Mouse (Mus musculus): ENCODE measurements around the gene Helz. TPM values are rescaled to one million over a fixed set of nuclear protein-coding genes. Genes with fewer than 3 reads are reported as not detected.

Gene Helz
- polyA plus RNA-seq, 1 experiment from 2014 or later = 7.1 TPM

DNA sequence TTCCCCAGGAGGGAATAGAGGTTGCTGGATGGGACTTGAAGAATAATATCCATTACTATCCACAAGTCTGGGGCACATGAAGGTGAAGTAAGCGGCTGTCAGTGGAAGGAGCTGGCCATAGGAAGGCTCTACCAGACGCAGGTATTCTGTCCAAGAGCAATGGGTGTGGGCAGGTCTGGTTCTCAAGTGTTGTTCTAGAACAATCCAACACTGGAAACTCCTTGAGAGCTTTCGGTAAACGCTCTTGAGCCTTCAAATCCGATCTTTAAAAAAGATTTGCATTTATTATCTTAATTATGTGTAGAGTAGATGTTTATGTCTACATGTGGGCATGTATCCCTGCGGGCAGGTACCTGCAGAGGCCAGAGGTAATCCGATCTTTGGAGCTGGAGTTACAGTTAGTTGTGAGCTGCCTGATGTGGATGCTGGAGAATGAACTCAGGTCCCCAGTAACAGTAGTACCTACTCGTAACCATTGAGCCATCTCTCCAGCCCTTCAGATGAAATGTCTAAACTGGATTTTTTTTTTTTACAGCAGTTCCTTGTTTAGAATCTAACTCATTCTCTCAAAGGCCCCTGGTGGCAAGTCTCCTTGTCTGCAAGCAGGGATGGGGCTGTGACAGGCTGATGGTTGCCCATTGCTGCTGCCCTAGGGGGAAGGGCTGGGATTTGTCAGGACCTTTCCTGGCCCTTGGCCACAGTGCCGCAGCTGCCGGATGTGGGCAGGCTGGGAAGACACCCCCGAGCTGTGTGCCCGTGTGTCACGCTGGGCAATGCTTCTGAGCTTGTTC, 180.5 kb downstream of the Helz start:
- Histone ChIP-seq H3K36me3 (ENCODE audit: control insufficient read depth, insufficient read depth) (no peaks in the 10 kb centered on the region), H3K9me3 (replicated peaks; ENCODE audit: control insufficient read depth, low read length) (no peaks in the 10 kb centered on the region), H3K9ac (ENCODE audit: low read depth, low read length) (no peak overlapping the region), H3K4me3 (ENCODE audit: low read depth, low read length) (no peak overlapping the region), H3K27ac (ENCODE audit: low read length) (no peak overlapping the region), H3K4me1 (ENCODE audit: control insufficient read depth, low read depth, low read length) (no peaks in the 10 kb centered on the region), H3K27me3 (ENCODE audit: control insufficient read depth, insufficient read depth, low read depth, low read length) (no peaks in the 10 kb centered on the region), H3K4me2 (ENCODE audit: low read depth, low read length) (no peak overlapping the region)
- WGBS (ENCODE audit: insufficient replicate concordance) = 59% methylated on average over 13 of the region's 13 CpGs
- no peak for ATAC-seq (ENCODE audit: low read depth)

DNA sequence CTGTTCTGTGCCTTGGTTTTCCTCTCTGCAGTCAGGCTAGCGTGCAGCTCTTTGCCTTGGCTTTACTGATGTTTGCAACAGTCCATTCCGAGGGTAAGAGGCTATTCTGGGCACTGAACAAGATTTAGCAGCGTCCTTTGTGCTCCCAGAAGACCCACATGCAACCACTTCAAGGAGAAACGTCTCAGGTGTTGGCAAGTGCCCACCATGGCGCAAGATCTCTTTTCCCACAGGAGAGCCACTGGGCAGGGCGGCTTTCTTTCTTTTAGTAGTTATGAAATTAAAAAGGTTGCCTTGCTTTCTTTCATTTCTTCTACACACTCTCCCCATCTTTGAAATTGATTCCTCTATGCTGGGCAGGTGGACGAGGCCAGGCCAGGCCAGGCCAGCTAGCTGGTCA, 181.4 kb downstream of the Helz start:
- Histone ChIP-seq H3K27me3 (ENCODE audit: control insufficient read depth, insufficient read depth, low read depth, low read length) (no peaks in the 10 kb centered on the region), H3K36me3 (ENCODE audit: control insufficient read depth, insufficient read depth) (no peaks in the 10 kb centered on the region), H3K4me2 (ENCODE audit: low read depth, low read length) (no peak overlapping the region), H3K9ac (ENCODE audit: low read depth, low read length) (no peak overlapping the region), H3K4me1 (ENCODE audit: control insufficient read depth, low read depth, low read length) (no peaks in the 10 kb centered on the region), H3K4me3 (ENCODE audit: low read depth, low read length) (no peak overlapping the region), H3K9me3 (replicated peaks; ENCODE audit: control insufficient read depth, low read length) (no peaks in the 10 kb centered on the region), H3K27ac (ENCODE audit: low read length) (no peak overlapping the region)
- ATAC-seq (ENCODE audit: low read depth) = no peak
- WGBS (ENCODE audit: insufficient replicate concordance) = 47% methylated on average over 7 of the region's 7 CpGs

DNA sequence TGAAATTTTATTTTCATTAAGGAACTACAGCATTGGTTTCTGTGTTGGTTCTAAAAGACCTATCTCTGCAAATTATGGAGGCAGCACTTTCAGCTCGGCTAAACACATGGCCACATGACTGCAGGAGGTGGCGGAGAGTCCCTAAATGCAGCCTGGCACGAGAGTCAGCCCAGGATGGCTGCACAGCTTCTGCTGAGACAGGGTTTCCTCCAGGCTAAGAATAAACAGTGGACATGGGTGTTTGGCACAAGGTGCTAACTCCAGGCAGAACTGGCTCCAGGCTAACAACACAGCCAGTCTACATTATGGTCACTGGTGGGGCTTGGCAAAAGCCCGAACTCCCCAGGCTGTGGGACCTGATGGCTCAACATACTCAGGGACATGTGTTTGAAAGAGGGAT, 183.2 kb downstream of the Helz start:
- no peaks in the 10 kb centered on the region for H3K9me3 ChIP-seq (replicated peaks; ENCODE audit: control insufficient read depth, low read length)
- H3K27ac ChIP-seq (ENCODE audit: low read length) = no peak overlapping the region
- WGBS (ENCODE audit: insufficient replicate concordance) = 58% methylated on average over 4 of the region's 4 CpGs
- no peak for ATAC-seq (ENCODE audit: low read depth)
- no peak overlapping the region for H3K9ac ChIP-seq (ENCODE audit: low read depth, low read length)
- no peaks in the 10 kb centered on the region for H3K36me3 ChIP-seq (ENCODE audit: control insufficient read depth, insufficient read depth)
- H3K4me1 ChIP-seq (ENCODE audit: control insufficient read depth, low read depth, low read length) = no peaks in the 10 kb centered on the region
- no peaks in the 10 kb centered on the region for H3K27me3 ChIP-seq (ENCODE audit: control insufficient read depth, insufficient read depth, low read depth, low read length)
- H3K4me2 ChIP-seq (ENCODE audit: low read depth, low read length) = no peak overlapping the region
- no peak overlapping the region for H3K4me3 ChIP-seq (ENCODE audit: low read depth, low read length)

GRCm38 (mm10) chr11:107731498-107731897, 183.8 kb downstream of the Helz start:
- Histone ChIP-seq H3K27ac (ENCODE audit: low read length) (no peak overlapping the region), H3K9ac (ENCODE audit: low read depth, low read length) (no peak overlapping the region), H3K4me2 (ENCODE audit: low read depth, low read length) (no peak overlapping the region), H3K9me3 (replicated peaks; ENCODE audit: control insufficient read depth, low read length) (no peaks in the 10 kb centered on the region), H3K36me3 (ENCODE audit: control insufficient read depth, insufficient read depth) (no peaks in the 10 kb centered on the region), H3K4me3 (ENCODE audit: low read depth, low read length) (no peak overlapping the region), H3K27me3 (ENCODE audit: control insufficient read depth, insufficient read depth, low read depth, low read length) (no peaks in the 10 kb centered on the region), H3K4me1 (ENCODE audit: control insufficient read depth, low read depth, low read length) (no peaks in the 10 kb centered on the region)
- no peak for ATAC-seq (ENCODE audit: low read depth)
- WGBS (ENCODE audit: insufficient replicate concordance) = 51% methylated on average over 5 of the region's 5 CpGs

DNA sequence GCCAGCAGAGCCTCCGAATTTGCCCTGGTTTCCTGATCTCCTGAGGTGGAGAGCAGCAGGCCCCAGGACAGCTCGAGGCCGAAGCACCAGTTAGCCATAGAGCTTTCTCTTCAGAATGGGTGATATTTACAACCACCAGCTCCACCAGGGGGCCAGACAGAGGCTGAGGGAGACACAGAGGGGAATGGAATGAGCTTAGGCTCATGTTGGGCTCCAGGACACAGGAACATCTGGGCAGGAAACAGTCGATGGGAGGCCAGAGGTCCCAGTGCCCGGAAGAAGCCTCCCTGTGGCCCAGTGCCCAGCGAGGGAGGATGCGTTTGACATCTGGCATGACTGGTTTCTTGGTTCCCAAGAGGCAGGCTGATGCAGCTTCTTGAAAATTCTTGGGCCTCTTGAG, 186.4 kb downstream of the Helz start:
- H3K4me1 ChIP-seq (ENCODE audit: control insufficient read depth, low read depth, low read length) = no peaks in the 10 kb centered on the region
- no peak overlapping the region for H3K4me2 ChIP-seq (ENCODE audit: low read depth, low read length)
- no peaks in the 10 kb centered on the region for H3K36me3 ChIP-seq (ENCODE audit: control insufficient read depth, insufficient read depth)
- H3K27me3 ChIP-seq (ENCODE audit: control insufficient read depth, insufficient read depth, low read depth, low read length) = no peaks in the 10 kb centered on the region
- no peak for ATAC-seq (ENCODE audit: low read depth)
- WGBS (ENCODE audit: insufficient replicate concordance) = 52% methylated on average over 7 of the region's 7 CpGs
- no peak overlapping the region for H3K27ac ChIP-seq (ENCODE audit: low read length)
- no peak overlapping the region for H3K4me3 ChIP-seq (ENCODE audit: low read depth, low read length)
- H3K9ac ChIP-seq (ENCODE audit: low read depth, low read length) = no peak overlapping the region
- no peaks in the 10 kb centered on the region for H3K9me3 ChIP-seq (replicated peaks; ENCODE audit: control insufficient read depth, low read length)

- H3K9ac ChIP-seq (ENCODE audit: low read depth, low read length) = no peak overlapping the region
- ATAC-seq (ENCODE audit: low read depth) = no peak
- 66% methylated on average over 6 of the region's 6 CpGs for WGBS (ENCODE audit: insufficient replicate concordance)
- no peak overlapping the region for H3K4me2 ChIP-seq (ENCODE audit: low read depth, low read length)
- H3K4me3 ChIP-seq (ENCODE audit: low read depth, low read length) = no peak overlapping the region
- no peaks in the 10 kb centered on the region for H3K36me3 ChIP-seq (ENCODE audit: control insufficient read depth, insufficient read depth)
- no peak overlapping the region for H3K27ac ChIP-seq (ENCODE audit: low read length)
- no peaks in the 10 kb centered on the region for H3K9me3 ChIP-seq (replicated peaks; ENCODE audit: control insufficient read depth, low read length)
- H3K27me3 ChIP-seq (ENCODE audit: control insufficient read depth, insufficient read depth, low read depth, low read length) = no peaks in the 10 kb centered on the region
- no peaks in the 10 kb centered on the region for H3K4me1 ChIP-seq (ENCODE audit: control insufficient read depth, low read depth, low read length)
These were observed 190.2 kb downstream of the Helz start for GRCm38 (mm10) chr11:107737886-107738285.

DNA sequence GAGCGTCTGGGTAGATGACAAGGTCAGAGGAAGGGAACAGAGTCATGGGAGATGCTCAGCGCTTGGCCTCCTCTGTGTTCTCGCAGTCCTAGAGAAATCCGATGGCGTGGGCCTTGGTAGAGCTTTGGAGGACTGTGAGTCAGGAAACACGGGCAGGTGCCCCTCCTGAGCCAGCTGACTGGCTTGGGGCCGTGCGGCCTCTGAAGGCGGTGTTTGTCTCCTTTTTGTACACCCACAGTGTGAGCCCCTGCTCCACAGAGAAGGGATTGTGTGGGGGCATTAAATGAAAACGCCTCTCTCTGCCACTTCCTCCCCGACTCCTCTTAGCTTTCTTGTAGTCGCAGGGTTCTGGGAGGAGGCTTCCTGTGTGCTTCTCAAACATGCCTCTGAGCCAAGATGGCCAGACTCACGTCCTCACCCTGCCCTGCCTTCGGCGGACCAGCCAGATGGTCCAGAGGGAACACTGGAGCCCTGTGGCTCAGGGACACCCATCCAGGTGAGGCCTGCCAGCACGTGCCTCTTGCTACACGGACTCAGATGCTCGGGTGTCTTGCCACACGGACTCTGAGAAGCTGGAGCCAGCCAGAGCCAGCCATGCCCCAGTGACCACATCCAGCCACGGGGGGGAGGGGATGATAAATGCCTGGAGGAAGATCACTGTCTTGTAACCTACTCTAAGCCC, 190.8 kb downstream of the Helz start:
- ATAC-seq (ENCODE audit: low read depth) = no peak
- H3K9me3 ChIP-seq (replicated peaks; ENCODE audit: control insufficient read depth, low read length) = no peaks in the 10 kb centered on the region
- 59% methylated on average over 20 of the region's 20 CpGs for WGBS (ENCODE audit: insufficient replicate concordance)
- H3K9ac ChIP-seq (ENCODE audit: low read depth, low read length) = no peak overlapping the region
- H3K27ac ChIP-seq (ENCODE audit: low read length) = no peak overlapping the region
- no peaks in the 10 kb centered on the region for H3K36me3 ChIP-seq (ENCODE audit: control insufficient read depth, insufficient read depth)
- H3K4me1 ChIP-seq (ENCODE audit: control insufficient read depth, low read depth, low read length) = no peaks in the 10 kb centered on the region
- no peak overlapping the region for H3K4me3 ChIP-seq (ENCODE audit: low read depth, low read length)
- no peak overlapping the region for H3K4me2 ChIP-seq (ENCODE audit: low read depth, low read length)
- no peaks in the 10 kb centered on the region for H3K27me3 ChIP-seq (ENCODE audit: control insufficient read depth, insufficient read depth, low read depth, low read length)

- Histone ChIP-seq H3K4me3 (ENCODE audit: low read depth, low read length) (no peak overlapping the region), H3K4me2 (ENCODE audit: low read depth, low read length) (no peak overlapping the region), H3K36me3 (ENCODE audit: control insufficient read depth, insufficient read depth) (no peaks in the 10 kb centered on the region), H3K9me3 (replicated peaks; ENCODE audit: control insufficient read depth, low read length) (no peaks in the 10 kb centered on the region), H3K27ac (ENCODE audit: low read length) (no peak overlapping the region), H3K27me3 (ENCODE audit: control insufficient read depth, insufficient read depth, low read depth, low read length) (no peaks in the 10 kb centered on the region), H3K9ac (ENCODE audit: low read depth, low read length) (no peak overlapping the region), H3K4me1 (ENCODE audit: control insufficient read depth, low read depth, low read length) (no peaks in the 10 kb centered on the region)
- WGBS (ENCODE audit: insufficient replicate concordance) = 59% methylated on average over 3 of the region's 3 CpGs
- no peak for ATAC-seq (ENCODE audit: low read depth)
These were observed 195.4 kb downstream of the Helz start for GRCm38 (mm10) chr11:107743100-107743499.
